Mouse (Mus musculus) liver, postnatal 0 days (tissue): Measurements from ENCODE around the gene Ercc4. TPM values are rescaled to one million over a fixed set of nuclear protein-coding genes. Genes with fewer than 3 reads are reported as not detected.

Source experiments
- ATAC-seq: fragments of 200-750 bp; cut with Nextera tagmentation; 2 replicates; pipeline ENCODE4 v1.8.0; 2017; ENCODE audit warnings: mild to moderate bottlenecking, moderate library complexity
- DNase-seq: peaks from one replicate; pipeline ENCODE4 v3.0.0-alpha.2; 2016
- H3K27ac ChIP-seq: fragments of 300-500 bp; sonication (generic); 2 replicates; pipeline ENCODE4 v1.5.1; 2014; ENCODE audit warnings: antibody characterized with exemption, moderate library complexity, mild to moderate bottlenecking, low read depth
- H3K27me3 ChIP-seq: fragments of 300-500 bp; sonication (generic); 2 replicates; pipeline ENCODE4 v1.6.1; 2014; ENCODE audit warnings: low read length, control low read depth, mixed read lengths; ENCODE audit not compliant: insufficient read depth
- H3K36me3 ChIP-seq: fragments of 300-500 bp; sonication (generic); replicated peaks from 2 replicates; pipeline ENCODE4 v1.6.1; 2014; ENCODE audit warnings: mild to moderate bottlenecking, control low read depth, low read length, moderate library complexity, mixed read lengths; ENCODE audit not compliant: insufficient read depth
- H3K4me1 ChIP-seq: fragments of 300-500 bp; sonication (generic); 2 replicates; pipeline ENCODE4 v1.6.1; 2014; ENCODE audit warnings: antibody characterized with exemption, mild to moderate bottlenecking, control low read depth; ENCODE audit not compliant: insufficient read depth
- H3K4me2 ChIP-seq: fragments of 300-500 bp; sonication (generic); 2 replicates; pipeline ENCODE4 v1.6.1; 2014; ENCODE audit warnings: low read depth, mild to moderate bottlenecking, low read length, moderate library complexity, mixed read lengths
- H3K4me3 ChIP-seq: fragments of 300-500 bp; sonication (generic); 2 replicates; pipeline ENCODE4 v1.5.1; 2014; ENCODE audit warnings: low read depth, low read length
- H3K9ac ChIP-seq: fragments of 300-500 bp; sonication (generic); replicated peaks from 2 replicates; pipeline ENCODE4 v1.6.1; 2014; ENCODE audit warnings: mild to moderate bottlenecking, moderate library complexity
- H3K9me3 ChIP-seq: fragments of 300-500 bp; sonication (generic); 2 replicates; pipeline ENCODE4 v1.6.1; 2016; ENCODE audit warnings: mild to moderate bottlenecking, control low read depth, low read length, mixed read lengths
- CTCF ChIP-seq: sonication (generic); IDR thresholded peaks from 2 replicates; pipeline ENCODE4 v1.5.1; 2016; ENCODE audit warnings: antibody characterized with exemption, low read depth
- EP300 ChIP-seq: IDR thresholded peaks from 2 replicates; pipeline ENCODE4 v1.6.1; 2016; ENCODE audit warnings: antibody characterized with exemption, low read depth, mild to moderate bottlenecking
- WGBS: fragments of 180-500 bp; shearing (Covaris S2); extraction: QIAGEN DNeasy Blood & Tissue Kit; methylation state at CpG from one replicate; pipeline ENCODE4 v1.1.7; 2014; ENCODE audit not compliant: insufficient replicate concordance; 5-methylcytosine and 5-hydroxymethylcytosine counted together
- polyA plus RNA-seq: library from polyadenylated mRNA; unstranded; fragments of >200 nt; fragmentation: Nextera tagmentation; extraction: Ambion mirVana; gene quantifications from 2 replicates; pipeline ENCODE4 v1.2.1, GENCODE M21; 2015

The Ercc4 gene
- polyA plus RNA-seq, 1 experiment from 2014 or later = 3.2 TPM

- no peak for TF ChIP-seq EP300
- no peak for TF ChIP-seq CTCF
- no peak overlapping the region for H3K4me2 ChIP-seq
- H3K4me1 ChIP-seq = no peaks in the 10 kb centered on the region
- H3K36me3 ChIP-seq = peaks cover 40% of the 10 kb centered on the region
- H3K27ac ChIP-seq = no peak overlapping the region
- H3K4me3 ChIP-seq = no peak overlapping the region
- 85% methylated on average over 10 of the region's 10 CpGs for WGBS
- H3K9me3 ChIP-seq = no peaks in the 10 kb centered on the region
- DNase-seq = no peak
- H3K27me3 ChIP-seq = no peaks in the 10 kb centered on the region
- no peak for ATAC-seq
- H3K9ac ChIP-seq = no peak overlapping the region
Observed at GRCm38 (mm10) chr16:13144682-13145410, 35.4 kb downstream of the Ercc4 start.

DNA sequence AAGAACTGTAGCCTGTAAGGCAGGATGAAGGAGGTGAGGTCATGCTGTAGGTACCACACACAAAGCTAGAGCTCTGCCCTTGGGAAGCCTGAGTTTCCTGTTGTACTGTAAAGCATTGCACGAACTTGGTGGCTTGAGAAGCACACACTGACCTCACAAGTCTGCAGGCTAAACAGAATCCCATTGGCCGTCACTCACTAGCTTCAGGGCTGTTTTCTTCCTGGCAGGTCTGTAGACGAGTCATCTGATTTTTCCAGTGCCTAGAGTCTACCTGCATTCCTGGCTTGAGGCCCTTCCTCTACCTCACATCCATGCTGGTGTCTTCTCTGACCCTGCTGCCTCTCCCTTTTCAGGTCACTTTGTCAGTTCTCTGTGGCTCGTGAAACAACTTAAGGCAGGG, 36.7 kb downstream of the Ercc4 start:
- peaks cover 40% of the 10 kb centered on the region for H3K36me3 ChIP-seq
- no peaks in the 10 kb centered on the region for H3K4me1 ChIP-seq
- TF ChIP-seq EP300 (no peak), CTCF (no peak)
- no peak overlapping the region for H3K4me2 ChIP-seq
- ATAC-seq = no peak
- no peak overlapping the region for H3K27ac ChIP-seq
- no peak for DNase-seq
- 77% methylated on average over 4 of the region's 4 CpGs for WGBS
- no peak overlapping the region for H3K9ac ChIP-seq
- H3K4me3 ChIP-seq = no peak overlapping the region
- H3K9me3 ChIP-seq = no peaks in the 10 kb centered on the region
- no peaks in the 10 kb centered on the region for H3K27me3 ChIP-seq

GRCm38 (mm10) chr16:13147810-13148555, 38.5 kb downstream of the Ercc4 start:
- Histone ChIP-seq H3K4me1 (no peaks in the 10 kb centered on the region), H3K27me3 (no peaks in the 10 kb centered on the region), H3K9ac (no peak overlapping the region), H3K36me3 (peaks cover 38% of the 10 kb centered on the region), H3K27ac (no peak overlapping the region), H3K9me3 (no peaks in the 10 kb centered on the region), H3K4me2 (no peak overlapping the region), H3K4me3 (no peak overlapping the region)
- DNase-seq (no peak), ATAC-seq (no peak)
- 86% methylated on average over 19 of the region's 19 CpGs for WGBS
- TF ChIP-seq CTCF (no peak), EP300 (no peak)

DNA sequence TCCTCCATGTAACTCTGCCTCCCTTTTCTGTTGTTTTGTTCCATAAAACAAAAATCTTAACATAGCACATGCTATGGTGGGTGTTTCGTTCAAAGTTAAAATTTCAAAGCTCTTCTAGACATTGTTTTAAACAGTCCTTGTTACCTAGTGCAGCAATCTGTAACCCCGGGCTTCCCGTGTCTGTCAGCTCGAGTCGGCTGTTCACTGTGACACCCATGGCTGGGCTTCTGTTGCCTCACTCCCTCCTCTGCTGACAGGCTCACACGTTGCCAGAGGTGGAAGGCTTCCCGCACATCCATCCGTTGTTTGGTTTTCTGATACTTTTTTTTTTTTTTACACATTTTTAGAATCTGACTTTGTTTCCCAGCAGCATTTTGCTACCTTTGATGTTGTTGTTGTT, 40.5 kb downstream of the Ercc4 start:
- no peak for DNase-seq
- Histone ChIP-seq H3K9ac (no peak overlapping the region), H3K27ac (no peak overlapping the region), H3K36me3 (peaks cover 34% of the 10 kb centered on the region), H3K4me1 (no peaks in the 10 kb centered on the region), H3K9me3 (no peaks in the 10 kb centered on the region), H3K4me3 (no peak overlapping the region), H3K4me2 (no peak overlapping the region), H3K27me3 (no peaks in the 10 kb centered on the region)
- TF ChIP-seq EP300 (no peak), CTCF (no peak)
- WGBS = 81% methylated on average over 8 of the region's 8 CpGs
- ATAC-seq = no peak

DNA sequence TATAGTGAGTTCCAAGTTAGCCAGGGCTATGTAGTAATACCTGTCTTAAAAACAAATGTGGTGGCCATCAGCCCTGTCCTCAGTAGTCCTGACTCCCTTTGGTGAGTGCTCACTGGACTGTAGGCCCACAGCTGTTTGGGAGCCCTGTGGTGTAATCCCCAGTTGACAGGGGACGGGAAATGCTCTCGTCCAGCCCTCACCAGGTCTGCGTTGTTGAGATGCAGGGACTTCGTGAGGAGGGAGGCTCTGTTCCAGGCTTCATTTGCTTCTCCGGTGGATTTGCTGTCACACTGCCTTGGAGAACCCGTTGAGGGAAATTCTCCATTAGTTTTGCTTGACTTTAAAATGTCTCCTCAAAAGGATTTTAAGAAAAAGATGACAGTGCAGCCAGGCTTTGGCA, 41.3 kb downstream of the Ercc4 start:
- no peak overlapping the region for H3K4me3 ChIP-seq
- WGBS = 88% methylated on average over 6 of the region's 6 CpGs
- no peaks in the 10 kb centered on the region for H3K4me1 ChIP-seq
- DNase-seq = no peak
- no peaks in the 10 kb centered on the region for H3K9me3 ChIP-seq
- H3K36me3 ChIP-seq = peaks cover 32% of the 10 kb centered on the region
- H3K9ac ChIP-seq = no peak overlapping the region
- no peaks in the 10 kb centered on the region for H3K27me3 ChIP-seq
- ATAC-seq = no peak
- H3K27ac ChIP-seq = no peak overlapping the region
- TF ChIP-seq EP300 (no peak), CTCF (no peak)
- H3K4me2 ChIP-seq = no peak overlapping the region

- Histone ChIP-seq H3K4me2 (no peak overlapping the region), H3K4me1 (no peaks in the 10 kb centered on the region), H3K27me3 (no peaks in the 10 kb centered on the region), H3K9me3 (no peaks in the 10 kb centered on the region), H3K36me3 (peaks cover 18% of the 10 kb centered on the region), H3K9ac (no peak overlapping the region), H3K4me3 (no peak overlapping the region), H3K27ac (no peak overlapping the region)
- WGBS = 62% methylated on average over 5 of the region's 5 CpGs
- TF ChIP-seq CTCF (no peak), EP300 (no peak)
- DNase-seq (no peak), ATAC-seq (no peak)
Observed at GRCm38 (mm10) chr16:13152475-13152874, 43.0 kb downstream of the Ercc4 start.
